Mouse (Mus musculus) forebrain, postnatal 0 days (tissue): ENCODE results near the gene Il12b. TPM values are rescaled to one million over a fixed set of nuclear protein-coding genes. Genes with fewer than 3 reads are reported as not detected.

Experiments used
- ATAC-seq: fragments of 200-750 bp; cut with Nextera tagmentation; 2 replicates; pipeline ENCODE4 v1.8.0; 2017; ENCODE audit warnings: mild to moderate bottlenecking, moderate library complexity
- DNase-seq: peaks from one replicate; pipeline ENCODE4 v3.0.0-alpha.2; 2015
- H3K27ac ChIP-seq: fragments of 300-500 bp; sonication (generic); 2 replicates; pipeline ENCODE4 v1.5.1; 2014; ENCODE audit warnings: low read depth, mild to moderate bottlenecking, antibody characterized with exemption, low read length, moderate library complexity, mixed read lengths
- H3K27me3 ChIP-seq: fragments of 300-500 bp; sonication (generic); 2 replicates; pipeline ENCODE4 v1.6.1; 2014; ENCODE audit warnings: mild to moderate bottlenecking, low read length, mixed read lengths; ENCODE audit not compliant: insufficient read depth
- H3K36me3 ChIP-seq: fragments of 300-500 bp; sonication (generic); 2 replicates; pipeline ENCODE4 v1.6.1; 2014; ENCODE audit warnings: mild to moderate bottlenecking, moderate library complexity; ENCODE audit not compliant: insufficient read depth
- H3K4me1 ChIP-seq: fragments of 300-500 bp; sonication (generic); 2 replicates; pipeline ENCODE4 v1.6.1; 2014; ENCODE audit warnings: antibody characterized with exemption; ENCODE audit not compliant: insufficient read depth
- H3K4me2 ChIP-seq: fragments of 300-500 bp; sonication (generic); 2 replicates; pipeline ENCODE4 v1.6.1; 2014; ENCODE audit warnings: low read depth, mild to moderate bottlenecking, moderate library complexity
- H3K4me3 ChIP-seq: fragments of 300-500 bp; sonication (generic); 2 replicates; pipeline ENCODE4 v1.5.1; 2014; ENCODE audit warnings: low read depth, low read length, mixed read lengths
- H3K9ac ChIP-seq: fragments of 300-500 bp; sonication (generic); 2 replicates; pipeline ENCODE4 v1.6.1; 2014; ENCODE audit warnings: mild to moderate bottlenecking
- H3K9me3 ChIP-seq: fragments of 300-500 bp; sonication (generic); 2 replicates; pipeline ENCODE4 v1.6.1; 2016; ENCODE audit warnings: low read length
- CTCF ChIP-seq: sonication (generic); IDR thresholded peaks from 2 replicates; pipeline ENCODE4 v1.5.1; 2016; ENCODE audit warnings: antibody characterized with exemption, control low read depth, low read depth
- WGBS: fragments of 180-500 bp; shearing (Covaris S2); extraction: QIAGEN DNeasy Blood & Tissue Kit; methylation state at CpG from one replicate; pipeline ENCODE4 v1.1.7; 2014; 5-methylcytosine and 5-hydroxymethylcytosine counted together
- polyA plus RNA-seq: library from polyadenylated mRNA; unstranded; fragments of >200 nt; fragmentation: Nextera tagmentation; extraction: Ambion mirVana; gene quantifications from 2 replicates; pipeline ENCODE4 v1.2.1, GENCODE M21; 2015
- total RNA-seq: library from RNA; depleted of rRNA; stranded (reverse); fragments of >200 nt; gene quantifications from 2 replicates; pipeline ENCODE4 v1.2.3, GENCODE M21; 2014

Gene Il12b
- total and polyA plus RNA-seq, 2 experiments from 2014 or later, result not detected

DNA sequence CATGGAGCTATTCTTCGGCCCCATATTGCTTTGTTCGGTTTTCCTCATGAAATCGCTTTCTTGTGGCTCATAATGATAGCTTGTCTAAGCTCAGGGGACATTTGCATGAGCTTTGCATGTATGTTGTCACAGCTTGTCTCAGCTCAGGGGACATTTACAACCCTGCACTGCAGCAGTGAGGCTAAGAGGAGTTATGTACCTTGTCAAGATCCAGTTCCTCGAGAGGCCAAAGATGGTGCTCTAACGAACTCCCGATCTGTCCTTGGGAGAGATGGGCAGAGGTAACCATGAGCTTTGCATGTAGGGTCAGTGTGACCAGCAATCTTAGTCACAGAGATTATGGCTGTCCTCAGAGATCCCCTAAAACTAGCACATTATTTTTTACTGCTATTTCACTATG, 1.5 kb upstream of the Il12b start:
- H3K36me3 ChIP-seq, result no peaks in the 10 kb centered on the region
- 61% methylated on average over 6 of the region's 6 CpGs for WGBS
- ATAC-seq (no peak), DNase-seq (no peak)
- H3K4me1 ChIP-seq, result 0 out of 2 replicates have a peak, but pooled peaks cover 8% of the 10 kb centered on the region
- H3K27me3 ChIP-seq, result no peaks in the 10 kb centered on the region
- no peaks in the 10 kb centered on the region for H3K9me3 ChIP-seq
- H3K9ac ChIP-seq, result no peak overlapping the region
- H3K27ac ChIP-seq, result no peak overlapping the region
- TF ChIP-seq CTCF, result no peak
- H3K4me3 ChIP-seq, result peak overlapping the region; percentile 26; the same call in 1 of the 2 replicates
- peak overlapping the region; percentile 47; the same call in 1 of the 2 replicates for H3K4me2 ChIP-seq

GRCm38 (mm10) chr11:44398782-44399225, 1.1 kb upstream of the Il12b start:
- DNase-seq (peak; percentile 72), ATAC-seq (peak; percentile 59)
- peak; percentile 75 for TF ChIP-seq CTCF
- no peaks in the 10 kb centered on the region for H3K9me3 ChIP-seq
- H3K4me1 ChIP-seq, result 0 out of 2 replicates have a peak, but pooled peaks cover 8% of the 10 kb centered on the region
- H3K36me3 ChIP-seq, result no peaks in the 10 kb centered on the region
- WGBS, result 1% methylated on average over 20 of the region's 20 CpGs
- no peak overlapping the region for H3K9ac ChIP-seq
- no peaks in the 10 kb centered on the region for H3K27me3 ChIP-seq
- peak overlapping the region; percentile 47 for H3K4me2 ChIP-seq
- H3K4me3 ChIP-seq, result peak overlapping the region; percentile 26
- H3K27ac ChIP-seq, result no peak overlapping the region

- Histone ChIP-seq H3K4me3 (no peak overlapping the region), H3K9ac (no peak overlapping the region), H3K27me3 (no peaks in the 10 kb centered on the region), H3K9me3 (no peaks in the 10 kb centered on the region), H3K4me1 (0 out of 2 replicates have a peak, but pooled peaks cover 8% of the 10 kb centered on the region), H3K36me3 (no peaks in the 10 kb centered on the region), H3K4me2 (no peak overlapping the region), H3K27ac (no peak overlapping the region)
- ATAC-seq (peak; percentile 78), DNase-seq (peak; percentile 80)
- TF ChIP-seq CTCF, result no peak
- 24% methylated on average over 5 of the region's 5 CpGs for WGBS
Measured at GRCm38 (mm10) chr11:44401635-44402548, 2.0 kb downstream of the Il12b start.

DNA sequence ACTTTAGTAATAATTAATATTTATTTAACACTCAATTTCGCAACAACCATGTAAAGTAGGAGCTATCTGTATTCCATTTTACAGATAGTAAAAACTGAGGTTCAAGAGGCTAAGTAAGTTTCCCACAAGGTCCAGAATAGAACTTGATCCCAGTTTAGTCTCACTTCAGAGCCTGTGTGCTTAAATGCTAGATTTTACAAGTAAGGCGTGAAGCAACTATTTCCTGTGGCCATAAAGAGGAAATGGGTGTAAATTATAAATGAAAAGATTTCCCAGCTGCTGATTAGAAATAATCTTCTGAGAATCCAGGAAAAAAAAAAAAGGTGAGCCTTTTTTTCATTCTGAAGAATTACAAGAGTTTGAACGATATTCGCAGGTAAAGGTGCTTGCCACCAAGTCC, 5.2 kb downstream of the Il12b start:
- TF ChIP-seq CTCF, result no peak
- Histone ChIP-seq H3K9ac (no peak overlapping the region), H3K27me3 (no peaks in the 10 kb centered on the region), H3K27ac (no peak overlapping the region), H3K36me3 (no peaks in the 10 kb centered on the region), H3K4me3 (no peak overlapping the region), H3K9me3 (no peaks in the 10 kb centered on the region), H3K4me2 (no peak overlapping the region), H3K4me1 (0 out of 2 replicates have a peak, but pooled peaks cover 8% of the 10 kb centered on the region)
- DNase-seq (no peak), ATAC-seq (no peak)
- WGBS, result 85% methylated on average over 4 of the region's 4 CpGs

GRCm38 (mm10) chr11:44405961-44406360, 6.1 kb downstream of the Il12b start:
- H3K4me2 ChIP-seq, result no peak overlapping the region
- no peak; the same call in 1 of the 2 replicates for ATAC-seq
- no peak overlapping the region for H3K4me3 ChIP-seq
- H3K9me3 ChIP-seq, result no peaks in the 10 kb centered on the region
- no peaks in the 10 kb centered on the region for H3K27me3 ChIP-seq
- no peak overlapping the region for H3K27ac ChIP-seq
- no peak for TF ChIP-seq CTCF
- no peak for DNase-seq
- 0 out of 2 replicates have a peak, but pooled peaks cover 8% of the 10 kb centered on the region for H3K4me1 ChIP-seq
- no peak overlapping the region for H3K9ac ChIP-seq
- no peaks in the 10 kb centered on the region for H3K36me3 ChIP-seq
- WGBS, result 2% methylated on average over 1 of the region's 1 CpGs

DNA sequence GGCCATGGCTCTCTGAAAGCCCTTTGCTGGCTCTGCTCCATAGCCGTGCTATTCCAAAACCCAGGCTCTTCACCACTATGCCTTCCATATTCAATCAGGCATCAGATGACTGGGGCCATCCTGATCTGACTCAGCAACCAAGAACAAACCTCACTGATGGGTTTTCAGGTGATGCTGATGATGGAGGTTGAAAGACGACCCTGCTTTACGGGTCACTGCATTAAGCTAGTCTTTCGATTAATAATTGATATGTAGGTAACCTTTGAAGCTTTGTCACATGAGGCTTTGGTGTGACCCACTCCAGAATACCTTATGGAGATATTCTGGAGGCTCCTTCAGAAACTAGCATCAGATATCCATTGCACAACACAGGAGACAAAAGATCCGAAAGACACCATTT, 6.6 kb downstream of the Il12b start:
- ATAC-seq, result no peak
- TF ChIP-seq CTCF, result no peak

GRCm38 (mm10) chr11:44408626-44409025, 8.8 kb downstream of the Il12b start:
- H3K9ac ChIP-seq, result no peak overlapping the region
- H3K9me3 ChIP-seq, result no peaks in the 10 kb centered on the region
- H3K27me3 ChIP-seq, result no peaks in the 10 kb centered on the region
- no peaks in the 10 kb centered on the region for H3K4me1 ChIP-seq
- no peak overlapping the region for H3K27ac ChIP-seq
- TF ChIP-seq CTCF, result no peak
- WGBS, result 17% methylated on average over 5 of the region's 5 CpGs
- ATAC-seq, result no peak
- H3K36me3 ChIP-seq, result no peaks in the 10 kb centered on the region
- no peak overlapping the region for H3K4me2 ChIP-seq
- no peak for DNase-seq
- H3K4me3 ChIP-seq, result no peak overlapping the region

More for the DNA sequence above, 6.6 kb downstream of the Il12b start:
- Histone ChIP-seq H3K27me3 (no peaks in the 10 kb centered on the region), H3K36me3 (no peaks in the 10 kb centered on the region), H3K9ac (no peak overlapping the region), H3K4me2 (no peak overlapping the region), H3K9me3 (no peaks in the 10 kb centered on the region), H3K4me3 (no peak overlapping the region), H3K4me1 (0 out of 2 replicates have a peak, but pooled peaks cover 8% of the 10 kb centered on the region), H3K27ac (no peak overlapping the region)
- WGBS, result 64% methylated on average over 5 of the region's 5 CpGs
- no peak for DNase-seq
